Mouse (Mus musculus) intestine, embryonic 15.5 days (tissue): Measurements from ENCODE around the gene Zcchc13. TPM values are rescaled to one million over a fixed set of nuclear protein-coding genes. Genes with fewer than 3 reads are reported as not detected.
"Not testable (repeated sequence)": the region's sequence is repeated elsewhere in the genome, so short reads cannot be mapped to it uniquely, and the experiment has no call there.

Experiments
- ATAC-seq: fragments of 200-750 bp; cut with Nextera tagmentation; 2 replicates; pipeline ENCODE4 v1.8.0; 2017; ENCODE audit warnings: moderate TSS enrichment, moderate library complexity
- H3K27ac ChIP-seq: fragments of 300-500 bp; sonication (generic); 2 replicates; pipeline ENCODE4 v1.5.1; 2015; ENCODE audit warnings: mild to moderate bottlenecking, inconsistent platforms
- H3K27me3 ChIP-seq: fragments of 300-500 bp; sonication (generic); replicated peaks from 2 replicates; pipeline ENCODE4 v1.6.1; 2015; ENCODE audit warnings: inconsistent platforms
- H3K36me3 ChIP-seq: fragments of 300-500 bp; sonication (generic); 2 replicates; pipeline ENCODE4 v1.6.1; 2015; ENCODE audit warnings: inconsistent platforms
- H3K4me1 ChIP-seq: fragments of 300-500 bp; sonication (generic); replicated peaks from 2 replicates; pipeline ENCODE4 v1.6.1; 2015; ENCODE audit warnings: inconsistent platforms
- H3K4me2 ChIP-seq: fragments of 300-500 bp; sonication (generic); replicated peaks from 2 replicates; pipeline ENCODE4 v1.6.1; 2015; ENCODE audit warnings: mild to moderate bottlenecking, inconsistent platforms
- H3K4me3 ChIP-seq: fragments of 300-500 bp; sonication (generic); replicated peaks from 2 replicates; pipeline ENCODE4 v1.5.1; 2015; ENCODE audit warnings: inconsistent platforms
- H3K9ac ChIP-seq: fragments of 300-500 bp; sonication (generic); 2 replicates; pipeline ENCODE4 v1.6.1; 2015; ENCODE audit warnings: inconsistent platforms
- H3K9me3 ChIP-seq: fragments of 300-500 bp; sonication (generic); 2 replicates; pipeline ENCODE4 v1.6.1; 2016; ENCODE audit warnings: inconsistent platforms
- WGBS: fragments of 180-500 bp; shearing (Covaris S2); methylation state at CpG from one replicate; pipeline ENCODE4 v1.1.7; 2015; 5-methylcytosine and 5-hydroxymethylcytosine counted together
- polyA plus RNA-seq: library from polyadenylated mRNA; unstranded; fragments of >200 nt; fragmentation: Nextera tagmentation; extraction: Ambion mirVana; gene quantifications from 2 replicates; pipeline ENCODE4 v1.2.1, GENCODE M21; 2015

Zcchc13 gene
- polyA plus RNA-seq, 1 experiment from 2014 or later: not detected

- Histone ChIP-seq H3K9me3 (no peaks in the 10 kb centered on the region), H3K4me2 (no peak overlapping the region), H3K27me3 (no peaks in the 10 kb centered on the region), H3K4me1 (no peaks in the 10 kb centered on the region), H3K36me3 (no peaks in the 10 kb centered on the region), H3K4me3 (no peak overlapping the region), H3K9ac (no peak overlapping the region), H3K27ac (no peak overlapping the region)
- peak; percentile 72 for ATAC-seq
- 22% methylated on average over 2 of the region's 2 CpGs for WGBS
These were observed 22.6 kb downstream of the Zcchc13 start for GRCm38 (mm10) chrX:103653021-103653420.

GRCm38 (mm10) chrX:103658985-103659384 lies 28.6 kb downstream of the Zcchc13 start:
- no peak for ATAC-seq
- 65% methylated on average over 4 of the region's 4 CpGs for WGBS
- Histone ChIP-seq H3K36me3 (no peaks in the 10 kb centered on the region), H3K9ac (no peak overlapping the region), H3K4me1 (no peaks in the 10 kb centered on the region), H3K27ac (no peak overlapping the region), H3K4me2 (no peak overlapping the region), H3K4me3 (no peak overlapping the region), H3K27me3 (no peaks in the 10 kb centered on the region), H3K9me3 (no peaks in the 10 kb centered on the region)

DNA sequence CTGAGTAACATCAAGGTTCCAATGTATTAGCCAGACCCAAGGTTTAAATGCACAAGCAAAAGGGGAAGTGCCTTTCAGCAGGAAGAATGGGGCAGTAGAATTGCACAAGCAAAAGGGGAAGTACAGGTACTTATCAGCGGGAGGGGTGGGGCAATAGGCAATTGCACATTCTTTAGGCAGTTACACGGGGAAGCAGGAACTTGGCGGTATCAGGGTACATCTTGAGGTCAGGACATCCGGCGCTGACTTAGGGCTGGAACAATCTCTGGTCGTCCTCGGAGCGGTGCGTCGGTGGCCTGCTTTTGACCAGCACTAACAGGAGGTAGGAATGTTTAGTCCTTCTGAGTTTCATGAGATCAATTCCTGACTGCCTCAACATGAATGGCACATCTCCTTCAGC lies 34.1 kb downstream of the Zcchc13 start:
- not testable (repeated sequence) for H3K9me3 ChIP-seq, H3K27ac ChIP-seq, H3K4me3 ChIP-seq, H3K4me2 ChIP-seq, H3K9ac ChIP-seq, H3K4me1 ChIP-seq, H3K27me3 ChIP-seq, H3K36me3 ChIP-seq, ATAC-seq
- WGBS: 76% methylated on average over 10 of the region's 10 CpGs

- no peaks in the 10 kb centered on the region for H3K27me3 ChIP-seq
These were observed 39.9 kb downstream of the Zcchc13 start for GRCm38 (mm10) chrX:103670245-103670644.

GRCm38 (mm10) chrX:103673761-103674160 lies 43.4 kb downstream of the Zcchc13 start:
- no peak for ATAC-seq
- Histone ChIP-seq H3K4me3 (no peak overlapping the region), H3K4me2 (no peak overlapping the region), H3K27me3 (no peaks in the 10 kb centered on the region), H3K36me3 (no peaks in the 10 kb centered on the region), H3K9ac (no peak overlapping the region), H3K9me3 (no peaks in the 10 kb centered on the region), H3K4me1 (no peaks in the 10 kb centered on the region), H3K27ac (no peak overlapping the region)
- 87% methylated on average over 3 of the region's 3 CpGs for WGBS

More at GRCm38 (mm10) chrX:103670245-103670644, 39.9 kb downstream of the Zcchc13 start:
- Histone ChIP-seq H3K4me3 (no peak overlapping the region), H3K4me2 (no peak overlapping the region), H3K27ac (no peak overlapping the region), H3K4me1 (no peaks in the 10 kb centered on the region), H3K9me3 (no peaks in the 10 kb centered on the region), H3K9ac (no peak overlapping the region), H3K36me3 (no peaks in the 10 kb centered on the region)
- no peak for ATAC-seq

DNA sequence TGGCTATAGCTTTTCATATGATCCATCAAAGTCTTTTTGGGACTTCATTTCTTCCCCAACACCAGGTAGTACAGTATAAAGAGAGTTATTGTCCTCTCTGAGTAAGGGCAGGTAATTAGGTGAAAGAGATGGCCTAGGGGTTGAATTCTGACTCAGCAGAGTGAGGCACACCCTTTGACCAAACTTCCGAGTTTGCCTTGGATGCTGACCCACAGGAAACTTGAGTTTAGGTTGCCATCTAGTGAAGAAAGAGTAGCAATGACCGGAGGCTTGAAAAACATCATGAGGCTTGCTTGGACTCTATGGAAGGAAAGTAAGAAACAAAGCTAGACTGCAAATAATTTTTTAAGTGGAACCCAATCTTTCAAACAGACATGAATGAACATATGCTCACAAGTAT lies 44.3 kb downstream of the Zcchc13 start:
- ATAC-seq: no peak
- Histone ChIP-seq H3K27ac (no peak overlapping the region), H3K4me3 (no peak overlapping the region), H3K9ac (no peak overlapping the region), H3K9me3 (no peaks in the 10 kb centered on the region), H3K4me2 (no peak overlapping the region), H3K36me3 (no peaks in the 10 kb centered on the region), H3K27me3 (no peaks in the 10 kb centered on the region), H3K4me1 (no peaks in the 10 kb centered on the region)
- WGBS: 35% methylated on average over 2 of the region's 2 CpGs

Other genes starting within 250 kb of the Zcchc13 start
- gene Tsx, start 216.1 kb upstream of the Zcchc13 start, polyA plus RNA-seq: 0.35 and 0.36 TPM in 2 replicates
- gene Gm26992, start 208.6 kb upstream of the Zcchc13 start, polyA plus RNA-seq: not detected in 2 replicates
- gene Slc16a2, start 191.4 kb downstream of the Zcchc13 start, polyA plus RNA-seq: 6.9 and 7.1 TPM in 2 replicates